Mouse (Mus musculus) retina, postnatal 1 day (tissue): Measurements from ENCODE around the gene Rab30.
A peak's percentile ranks its signal among the peaks of the same experiment; 100 is the strongest.

ENCODE experiments used
- DNase-seq: peaks from one replicate; pipeline ENCODE4 v3.0.0-alpha.2; 2012

Rab30 gene

DNA sequence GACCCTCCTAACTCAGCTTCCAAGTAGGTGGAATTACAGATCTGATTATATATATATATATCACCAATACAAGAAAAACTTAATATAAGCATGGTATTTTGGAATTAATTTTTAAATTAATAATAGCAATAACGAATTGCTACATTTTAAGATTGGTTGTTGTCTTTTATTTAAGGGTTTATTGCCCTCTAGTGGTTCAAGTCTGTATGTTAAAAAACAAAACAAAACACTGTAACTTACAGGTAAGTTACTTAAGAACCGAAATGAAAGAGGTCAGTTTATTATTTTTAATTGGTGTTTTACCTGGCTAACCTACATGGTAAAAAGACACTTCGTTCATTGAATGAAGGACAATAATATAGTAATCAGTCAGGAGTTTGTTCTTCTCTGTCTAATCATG is 128.8 kb downstream of the Rab30 start:
- DNase-seq = peak; percentile 36

DNA sequence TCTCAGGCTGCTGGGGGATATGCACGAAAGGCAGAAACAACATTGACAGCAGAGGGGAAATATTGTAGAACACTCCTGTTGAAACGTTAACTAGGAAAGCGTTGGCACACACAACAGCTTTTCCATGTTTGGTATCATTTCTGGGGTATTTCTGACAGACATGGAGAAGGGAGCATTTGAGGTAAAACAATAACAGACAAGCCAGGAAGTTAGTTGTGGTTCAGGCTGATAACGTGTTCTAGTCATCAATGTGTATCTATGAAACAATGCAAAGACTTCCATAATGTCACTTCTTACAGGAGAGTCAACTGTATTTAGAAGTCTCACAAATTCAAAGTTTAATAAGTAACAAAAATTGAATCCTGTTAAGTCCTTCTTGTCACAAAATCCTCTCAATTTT is 130.2 kb downstream of the Rab30 start:
- DNase-seq = no peak

DNA sequence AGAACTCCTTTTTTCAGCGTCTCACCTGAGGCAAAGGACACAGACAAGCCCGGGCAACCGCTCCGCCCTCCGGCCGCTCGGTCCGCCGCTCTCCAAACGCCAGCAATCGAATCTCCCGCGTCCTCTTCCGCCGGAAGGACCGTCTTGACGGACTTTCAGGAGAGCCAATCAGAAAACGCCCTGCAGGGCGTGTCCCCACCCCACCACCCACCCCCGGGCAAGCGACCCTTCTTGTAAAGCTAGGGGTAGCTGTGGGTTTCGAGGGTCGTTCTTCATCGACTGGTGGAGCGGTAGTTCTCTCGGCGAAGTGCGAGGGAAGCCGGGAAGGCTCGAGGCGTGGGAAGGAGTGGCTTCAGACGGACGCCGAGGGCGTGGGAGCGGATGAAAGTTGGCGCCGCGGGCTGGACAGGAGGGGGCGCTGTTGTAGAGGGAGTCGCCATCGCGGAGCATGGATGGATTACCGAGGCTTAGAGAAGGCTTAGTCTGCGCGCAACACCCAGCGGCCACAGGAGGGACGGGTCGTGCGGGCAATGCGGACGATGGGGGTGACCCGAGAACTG is 132.8 kb downstream of the Rab30 start, which contains the start of the genes Ddias and Prcp:
Gene Ddias, minus strand, starts transcription at position 132 of the 560 bp plus-strand sequence.
Gene Prcp, plus strand, starts transcription at position 355 of the 560 bp plus-strand sequence.
- DNase-seq = peak; percentile 97

DNA sequence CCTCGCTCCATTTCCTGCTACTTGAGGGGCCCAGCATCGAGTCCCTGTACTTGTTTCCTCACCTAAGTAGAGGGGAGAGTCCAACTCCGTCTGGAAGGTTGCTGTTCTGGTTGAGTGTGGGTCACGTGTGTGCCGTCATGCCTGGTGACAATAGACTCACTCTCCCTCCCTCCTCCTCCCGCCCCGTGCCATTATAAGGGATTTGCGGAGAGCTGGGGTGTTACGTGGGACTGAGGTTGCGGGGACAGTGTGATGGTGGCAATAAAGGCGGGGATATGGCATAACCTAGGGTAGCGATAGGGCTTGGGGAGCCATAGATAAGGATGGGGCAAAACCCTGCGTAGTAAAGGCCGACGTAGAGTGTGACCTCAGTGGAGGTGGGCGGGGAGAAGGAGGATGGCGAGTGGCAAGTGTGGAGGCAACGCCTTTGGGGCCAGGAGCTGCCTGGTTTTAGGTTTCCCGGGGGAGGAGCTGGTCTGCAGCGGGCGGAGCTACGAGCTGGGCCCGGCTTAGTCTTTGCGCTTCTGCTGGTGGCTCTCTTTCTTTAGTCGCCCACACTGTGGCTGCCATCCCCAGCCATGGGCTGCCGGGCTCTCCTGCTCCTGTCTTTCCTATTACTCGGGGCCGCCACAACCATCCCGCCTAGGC is 133.5 kb downstream of the Rab30 start:
- DNase-seq = peak; percentile 93

DNA sequence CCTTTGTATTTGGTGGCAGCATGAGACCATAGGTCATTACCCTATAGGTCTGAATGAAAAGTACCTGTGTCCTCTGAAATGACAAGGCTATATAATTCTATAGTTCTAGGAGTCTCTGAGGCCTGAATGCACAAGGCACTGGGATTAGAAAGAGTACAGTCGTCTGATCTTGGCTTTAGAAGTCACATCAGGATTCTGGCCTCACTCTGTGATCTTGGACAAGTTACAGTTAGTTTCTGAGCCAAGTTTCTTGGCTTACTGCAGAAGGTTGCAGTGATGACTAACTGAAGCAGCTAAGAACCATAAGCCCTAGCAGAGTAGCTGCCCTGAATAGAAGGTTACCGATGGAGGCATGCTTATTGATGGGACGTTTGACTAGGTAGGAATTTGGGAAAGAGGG is 134.7 kb downstream of the Rab30 start:
- DNase-seq = no peak

DNA sequence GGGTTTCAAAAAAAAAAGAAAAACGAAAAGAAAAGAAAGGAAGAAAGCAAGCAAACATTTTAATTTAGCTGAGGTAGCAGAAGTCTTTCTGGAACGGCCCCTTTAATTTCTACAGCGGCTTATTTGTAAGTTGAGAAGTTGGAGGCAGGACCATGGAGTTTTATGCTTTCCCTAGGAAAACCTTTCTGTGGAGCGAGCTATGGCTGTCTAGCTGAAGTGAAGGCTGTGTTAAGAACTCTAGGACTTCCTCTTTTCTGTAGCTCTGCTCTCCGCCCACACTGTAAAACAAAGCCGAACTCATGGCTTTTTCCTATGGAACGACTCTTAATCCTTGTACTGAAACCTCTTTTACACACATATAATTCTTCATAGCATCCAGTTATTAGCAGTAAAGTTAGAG is 135.1 kb downstream of the Rab30 start:
- DNase-seq = no peak

DNA sequence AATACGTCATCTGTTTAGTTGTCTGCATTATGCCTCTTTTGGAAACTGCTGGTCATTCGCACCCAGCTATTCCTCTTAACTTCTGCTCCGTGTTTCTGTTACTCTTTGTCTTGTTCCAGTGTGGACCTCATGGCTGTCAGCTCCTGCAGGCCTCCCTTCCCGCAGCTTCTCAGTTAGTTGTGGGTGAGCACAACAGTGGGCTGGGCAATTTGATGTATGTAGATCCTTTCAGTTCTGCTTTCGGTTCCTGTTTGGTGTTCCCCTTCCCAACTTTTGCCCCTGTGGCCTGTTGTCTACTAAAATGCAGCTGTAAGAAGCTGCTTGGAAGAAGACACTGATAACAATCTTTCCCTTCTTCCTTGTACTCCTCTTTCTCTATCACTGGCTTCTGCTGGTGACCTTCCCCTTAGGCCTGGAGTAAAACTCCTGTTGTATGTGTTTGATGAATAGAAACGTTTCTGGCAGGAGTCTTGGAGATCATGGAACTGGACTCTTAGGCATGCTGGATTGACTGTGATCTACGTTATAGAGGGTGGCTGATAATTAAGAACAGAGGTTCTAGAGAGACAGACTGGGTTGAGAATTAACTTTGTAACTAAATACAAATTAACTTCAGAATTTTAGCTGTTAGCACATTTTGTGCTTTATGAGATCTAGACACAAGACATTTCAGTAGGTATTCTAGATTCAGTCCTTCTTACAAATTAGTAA is 137.3 kb downstream of the Rab30 start:
- no peak for DNase-seq

DNA sequence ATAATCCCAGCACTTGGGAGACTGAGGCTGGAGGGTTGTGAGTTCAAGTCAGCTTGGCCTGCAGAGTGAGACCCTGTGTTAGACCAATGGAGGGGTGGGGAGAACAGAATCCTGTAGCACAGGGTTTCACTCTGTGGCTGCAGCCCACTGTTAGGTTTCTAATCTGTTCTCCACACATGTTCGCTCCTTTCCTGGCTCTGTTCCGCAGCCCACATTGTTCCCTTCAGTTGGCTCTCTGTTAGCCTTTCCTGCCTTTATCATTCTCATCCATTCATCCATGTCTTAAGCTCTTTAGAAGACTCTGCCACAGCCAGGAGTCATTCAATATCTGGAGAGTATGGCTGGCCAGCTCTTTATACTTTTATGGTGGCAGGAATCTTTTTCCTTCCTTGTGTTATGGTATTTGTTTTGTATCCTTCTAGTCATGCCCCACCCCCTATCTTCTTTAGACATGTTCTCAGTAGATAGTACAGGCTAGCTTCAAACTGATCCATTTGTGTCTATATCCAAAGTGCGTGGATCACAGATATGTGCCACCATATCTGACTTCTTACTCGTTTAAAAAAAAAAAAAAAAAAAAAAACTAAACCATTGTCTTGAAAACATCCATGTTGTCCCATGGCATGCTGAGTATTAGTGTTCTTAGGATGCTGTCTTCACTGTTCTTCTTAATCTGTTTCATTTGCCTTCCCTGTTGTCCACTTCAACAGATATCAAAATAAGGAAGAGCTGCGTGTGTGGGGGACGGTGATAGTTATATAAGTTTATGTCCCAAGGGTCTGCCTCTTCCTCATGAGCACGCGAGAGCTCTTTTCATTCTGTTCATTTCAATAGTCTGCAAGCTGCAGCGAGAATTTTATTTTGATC is 142.7 kb downstream of the Rab30 start:
- DNase-seq = no peak

DNA sequence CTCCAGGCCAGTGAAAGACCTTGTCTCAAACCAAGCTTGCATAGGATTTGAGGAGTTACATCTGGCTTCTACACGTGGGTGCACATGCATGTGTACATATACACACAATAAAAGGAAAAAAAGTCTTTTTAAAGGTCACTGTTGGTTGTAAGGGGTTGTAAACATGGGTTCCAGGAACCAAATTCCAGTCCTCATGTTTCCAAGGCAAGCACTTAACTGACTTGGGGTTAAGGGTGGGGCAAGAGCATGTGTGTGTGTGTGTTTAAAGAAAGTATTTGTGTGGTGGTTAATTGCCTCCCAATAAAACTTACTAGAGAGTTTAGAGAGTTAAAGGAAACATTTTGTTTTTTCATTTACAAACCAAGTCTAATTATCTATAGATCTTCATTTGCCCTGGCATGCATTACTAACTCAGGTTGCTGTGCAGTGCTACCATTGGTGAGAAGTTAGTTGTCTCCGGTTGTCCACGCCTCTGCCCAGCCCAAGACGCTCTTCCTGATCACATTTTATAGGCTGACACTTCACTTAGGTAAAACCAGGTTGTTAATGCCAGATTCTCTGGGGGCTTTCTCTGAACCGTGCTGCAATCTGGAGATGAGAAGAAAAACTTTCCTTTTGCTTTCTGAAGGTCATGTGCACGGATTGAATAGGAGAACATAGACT is 143.7 kb downstream of the Rab30 start:
- no peak for DNase-seq

DNA sequence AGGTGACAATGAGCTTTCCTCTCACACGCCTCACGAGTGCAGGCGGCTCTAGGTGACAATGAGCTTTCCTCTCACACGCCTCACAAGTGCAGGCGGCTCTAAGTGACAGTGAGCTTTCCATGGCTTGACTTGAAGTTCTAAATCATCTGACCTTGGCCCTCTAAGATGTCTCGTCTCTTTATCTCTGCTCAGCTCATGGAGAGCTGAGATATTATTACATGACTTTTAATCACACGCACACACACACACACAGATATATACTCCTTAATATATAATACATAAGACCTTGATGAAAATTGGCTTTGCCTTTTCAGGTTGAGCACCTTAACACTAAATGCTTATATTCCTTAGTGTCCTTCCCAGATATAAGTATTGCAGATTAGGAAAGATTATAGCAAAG is 145.4 kb downstream of the Rab30 start:
- no peak for DNase-seq

DNA sequence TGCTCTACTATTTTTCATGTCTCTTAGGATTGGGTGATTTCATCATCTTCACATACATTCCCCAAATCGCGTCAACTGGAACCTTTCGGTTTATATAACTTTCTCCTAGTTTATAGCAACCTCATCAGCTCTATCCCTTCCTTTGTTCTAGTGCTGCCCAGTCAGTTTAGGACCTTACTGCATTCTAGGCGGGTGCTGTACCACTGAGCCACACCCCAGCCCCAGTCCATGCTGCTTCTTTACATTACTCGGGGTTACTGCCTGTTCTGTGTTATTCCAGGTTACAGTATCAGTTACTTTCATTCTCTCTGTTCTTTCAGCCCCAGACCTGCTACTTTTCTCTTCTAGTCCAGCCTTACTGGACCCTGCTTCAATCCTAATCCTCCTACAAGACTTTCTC is 145.8 kb downstream of the Rab30 start:
- no peak for DNase-seq

DNA sequence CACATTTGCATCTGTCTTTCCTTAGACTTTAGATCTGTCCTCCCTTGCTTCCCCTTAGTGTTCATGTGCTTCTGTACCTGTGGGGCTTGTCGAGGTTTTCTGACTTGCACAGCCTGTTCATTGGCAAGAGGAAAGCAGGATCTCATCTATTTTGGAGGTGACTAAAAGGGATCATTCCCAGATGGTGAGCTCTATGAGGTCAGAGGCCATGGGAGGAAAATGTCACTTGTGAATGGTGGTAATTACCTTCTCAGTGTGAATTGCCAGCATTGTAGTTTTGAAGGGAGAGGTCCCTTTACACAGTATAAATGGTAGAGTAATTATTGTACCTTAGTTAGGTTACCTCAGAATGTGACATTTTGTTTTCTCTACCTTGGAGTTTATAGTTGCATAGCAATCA is 148.8 kb downstream of the Rab30 start:
- no peak for DNase-seq

DNA sequence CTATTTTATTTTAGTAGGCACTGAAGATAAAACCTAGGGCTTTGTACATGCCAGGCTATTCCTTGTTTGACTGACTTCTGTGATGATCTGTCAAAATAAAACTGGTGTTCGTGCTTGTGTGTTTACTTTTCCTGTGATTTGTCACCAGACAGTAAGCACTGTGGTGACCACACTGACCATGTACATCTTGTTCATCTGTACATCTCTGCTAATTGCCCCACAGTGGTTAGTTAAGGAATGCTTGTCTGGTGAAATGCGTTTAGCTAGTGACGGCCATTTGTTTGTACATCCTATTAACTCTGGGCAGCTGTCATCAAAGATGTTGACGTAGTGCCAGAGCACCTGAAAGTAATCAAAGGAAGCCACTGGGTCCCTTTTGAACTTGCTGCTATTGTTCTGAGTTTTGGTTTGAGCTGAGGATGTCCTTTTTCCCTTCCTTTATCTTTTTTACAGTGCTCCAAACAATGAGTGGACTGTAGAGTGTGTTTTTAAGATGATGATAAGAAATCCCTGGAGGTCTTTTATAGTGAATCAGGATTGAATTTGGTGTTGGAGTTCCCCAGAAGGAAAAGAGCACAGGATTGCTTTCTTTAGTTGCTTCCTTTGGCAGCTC is 149.3 kb downstream of the Rab30 start:
- no peak for DNase-seq

DNA sequence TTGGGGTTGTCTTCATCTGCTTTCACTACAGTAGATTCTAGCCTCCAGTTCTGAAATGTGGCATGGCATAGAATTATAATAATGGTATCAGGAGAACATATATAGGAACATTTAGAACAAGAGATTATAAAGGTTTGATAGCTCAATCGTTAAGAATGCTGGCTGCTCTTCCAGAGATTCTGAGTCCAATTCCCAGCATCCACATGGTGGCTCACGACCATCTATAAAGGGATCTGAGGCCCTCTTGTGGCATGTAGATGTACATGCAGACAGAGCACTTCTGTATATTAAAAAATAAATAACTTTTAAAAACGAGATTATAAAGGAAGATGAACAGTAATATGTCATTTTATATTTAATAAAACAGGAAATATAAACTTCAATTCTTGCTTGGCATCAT is 152.1 kb downstream of the Rab30 start:
- no peak for DNase-seq
